Mouse (Mus musculus): ENCODE measurements around the gene Fancd2. TPM values are rescaled to one million over a fixed set of nuclear protein-coding genes. Genes with fewer than 3 reads are reported as not detected.

The Fancd2 gene
- polyA plus RNA-seq, 1 experiment from 2014 or later, result 3.0 TPM

- Histone ChIP-seq H3K4me2 (ENCODE audit: low read length) (no peak overlapping the region), H3K36me3 (ENCODE audit: insufficient read depth, low read length) (peaks cover 33% of the 10 kb centered on the region), H3K4me1 (replicated peaks; ENCODE audit: insufficient read depth, low read length) (0 out of 2 replicates have a peak, but pooled peaks cover 2% of the 10 kb centered on the region), H3K27ac (no peak overlapping the region), H3K4me3 (replicated peaks; ENCODE audit: low read depth, low read length) (no peak overlapping the region), H3K9ac (ENCODE audit: low read depth, low read length) (no peak overlapping the region), H3K27me3 (ENCODE audit: insufficient read depth, low read length) (no peaks in the 10 kb centered on the region), H3K9me3 (replicated peaks; ENCODE audit: low read length) (no peaks in the 10 kb centered on the region)
- 81% methylated on average over 5 of the region's 5 CpGs for WGBS
- no peak for TF ChIP-seq CTCF (IDR thresholded peaks at IDR 0.05; ENCODE audit: low read depth)
- ATAC-seq (replicated peaks; ENCODE audit: low FRiP score, low read depth) (no peak), DNase-seq (ENCODE audit: low spot score) (no peak)
Observed at GRCm38 (mm10) chr6:113630322-113630721, 98.8 kb downstream of the Fancd2 start.

GRCm38 (mm10) chr6:113632863-113633262, 101.4 kb downstream of the Fancd2 start:
- WGBS, result 92% methylated on average over 4 of the region's 4 CpGs
- Histone ChIP-seq H3K36me3 (ENCODE audit: insufficient read depth, low read length) (peaks cover 33% of the 10 kb centered on the region), H3K27ac (no peak overlapping the region), H3K27me3 (ENCODE audit: insufficient read depth, low read length) (no peaks in the 10 kb centered on the region), H3K9me3 (replicated peaks; ENCODE audit: low read length) (no peaks in the 10 kb centered on the region), H3K9ac (ENCODE audit: low read depth, low read length) (no peak overlapping the region), H3K4me2 (ENCODE audit: low read length) (no peak overlapping the region), H3K4me1 (replicated peaks; ENCODE audit: insufficient read depth, low read length) (no peaks in the 10 kb centered on the region), H3K4me3 (replicated peaks; ENCODE audit: low read depth, low read length) (no peak overlapping the region)
- ATAC-seq (replicated peaks; ENCODE audit: low FRiP score, low read depth) (no peak), DNase-seq (ENCODE audit: low spot score) (no peak)
- TF ChIP-seq CTCF (IDR thresholded peaks at IDR 0.05; ENCODE audit: low read depth), result no peak

- Histone ChIP-seq H3K4me3 (replicated peaks; ENCODE audit: low read depth, low read length) (peak within 1 kb of the TSS; percentile 48), H3K27ac (0 out of 2 replicates have a peak within 1 kb of the TSS, but pooled peaks have one; percentile 15), H3K27me3 (ENCODE audit: insufficient read depth, low read length) (no peaks in the 10 kb centered on the region), H3K36me3 (ENCODE audit: insufficient read depth, low read length) (peaks cover 3% of the 10 kb centered on the region; the same call in 1 of the 2 replicates), H3K9me3 (replicated peaks; ENCODE audit: low read length) (no peaks in the 10 kb centered on the region), H3K4me2 (ENCODE audit: low read length) (peak within 1 kb of the TSS; percentile 59), H3K4me1 (replicated peaks; ENCODE audit: insufficient read depth, low read length) (no peaks in the 10 kb centered on the region), H3K9ac (ENCODE audit: low read depth, low read length) (peak within 1 kb of the TSS; percentile 60)
- WGBS, result 7% methylated on average over 37 of the region's 37 CpGs
- DNase-seq (ENCODE audit: low spot score) (peak; percentile 96), ATAC-seq (replicated peaks; ENCODE audit: low FRiP score, low read depth) (peak; percentile 93)
- TF ChIP-seq CTCF (IDR thresholded peaks at IDR 0.05; ENCODE audit: low read depth), result peak; percentile 99
Observed at GRCm38 (mm10) chr6:113638302-113639040, 107.0 kb downstream of the Fancd2 start, which contains the start of gene Irak2. Irak2 (plus strand) TSS chr6:113638467.

GRCm38 (mm10) chr6:113639201-113639600, 107.7 kb downstream of the Fancd2 start:
- Histone ChIP-seq H3K4me2 (ENCODE audit: low read length) (peak overlapping the region; percentile 59; the same call in 1 of the 2 replicates), H3K4me1 (replicated peaks; ENCODE audit: insufficient read depth, low read length) (no peaks in the 10 kb centered on the region), H3K36me3 (ENCODE audit: insufficient read depth, low read length) (no peaks in the 10 kb centered on the region), H3K9ac (ENCODE audit: low read depth, low read length) (no peak overlapping the region), H3K27ac (no peak overlapping the region), H3K4me3 (replicated peaks; ENCODE audit: low read depth, low read length) (no peak overlapping the region), H3K9me3 (replicated peaks; ENCODE audit: low read length) (no peaks in the 10 kb centered on the region), H3K27me3 (ENCODE audit: insufficient read depth, low read length) (no peaks in the 10 kb centered on the region)
- ATAC-seq (replicated peaks; ENCODE audit: low FRiP score, low read depth) (no peak; the same call in 1 of the 2 replicates), DNase-seq (ENCODE audit: low spot score) (no peak)
- WGBS, result 84% methylated on average over 4 of the region's 4 CpGs
- no peak for TF ChIP-seq CTCF (IDR thresholded peaks at IDR 0.05; ENCODE audit: low read depth)

GRCm38 (mm10) chr6:113642605-113643004, 111.1 kb downstream of the Fancd2 start:
- H3K4me3 ChIP-seq (replicated peaks; ENCODE audit: low read depth, low read length), result no peak overlapping the region
- H3K4me2 ChIP-seq (ENCODE audit: low read length), result no peak overlapping the region
- WGBS, result 81% methylated on average over 8 of the region's 8 CpGs
- no peaks in the 10 kb centered on the region for H3K4me1 ChIP-seq (replicated peaks; ENCODE audit: insufficient read depth, low read length)
- H3K27ac ChIP-seq, result no peak overlapping the region
- no peak for TF ChIP-seq CTCF (IDR thresholded peaks at IDR 0.05; ENCODE audit: low read depth)
- ATAC-seq (replicated peaks; ENCODE audit: low FRiP score, low read depth), result no peak
- DNase-seq (ENCODE audit: low spot score), result no peak
- no peak overlapping the region for H3K9ac ChIP-seq (ENCODE audit: low read depth, low read length)
- H3K36me3 ChIP-seq (ENCODE audit: insufficient read depth, low read length), result no peaks in the 10 kb centered on the region
- H3K9me3 ChIP-seq (replicated peaks; ENCODE audit: low read length), result no peaks in the 10 kb centered on the region
- H3K27me3 ChIP-seq (ENCODE audit: insufficient read depth, low read length), result no peaks in the 10 kb centered on the region

- H3K27me3 ChIP-seq (ENCODE audit: insufficient read depth, low read length), result no peaks in the 10 kb centered on the region
- 79% methylated on average over 4 of the region's 4 CpGs for WGBS
- H3K27ac ChIP-seq, result no peak overlapping the region
- ATAC-seq (replicated peaks; ENCODE audit: low FRiP score, low read depth), result no peak
- no peak for DNase-seq (ENCODE audit: low spot score)
- H3K9me3 ChIP-seq (replicated peaks; ENCODE audit: low read length), result no peaks in the 10 kb centered on the region
- H3K36me3 ChIP-seq (ENCODE audit: insufficient read depth, low read length), result no peaks in the 10 kb centered on the region
- no peak overlapping the region for H3K4me2 ChIP-seq (ENCODE audit: low read length)
- no peak for TF ChIP-seq CTCF (IDR thresholded peaks at IDR 0.05; ENCODE audit: low read depth)
- no peak overlapping the region for H3K9ac ChIP-seq (ENCODE audit: low read depth, low read length)
- H3K4me1 ChIP-seq (replicated peaks; ENCODE audit: insufficient read depth, low read length), result no peaks in the 10 kb centered on the region
- H3K4me3 ChIP-seq (replicated peaks; ENCODE audit: low read depth, low read length), result no peak overlapping the region
Observed at GRCm38 (mm10) chr6:113643021-113643420, 111.5 kb downstream of the Fancd2 start.

Data from kidney, postnatal 0 days (tissue).